ENCODE assay signal across 21 mouse cellular contexts in genomic region chr3:98308606-98309005, GRCm38 (mm10). TPM values are rescaled to one million over a fixed set of nuclear protein-coding genes. Genes with fewer than 3 reads are reported as not detected.
"Had no signal": no experiment of that assay in that cellular context is flagged by ENCODE, and none has a peak within 500 bp of the region (broad histone marks: within the 10 kb centered on the region; RNA-seq: fewer than 3 reads in every experiment).

No protein-coding gene starts in this region.

- H3K36me3 ChIP-seq: lung, embryonic 15.5 days; midbrain, embryonic 13.5 days; neural tube, embryonic 13.5 days had no signal

- ATAC-seq: midbrain, embryonic 13.5 days; midbrain, embryonic 16.5 days had no signal

- DNase-seq: kidney, adult 9 months; kidney, postnatal 14 days; kidney, postnatal 4 days; layer of hippocampus, postnatal 36 days; lung, adult 18-20 months; lung, postnatal 10 days; lung, postnatal 36 days; thymus, adult 18-20 months; thymus, postnatal 36 days had no signal

- H3K9ac ChIP-seq: liver, embryonic 14.5 days; lung, embryonic 15.5 days; midbrain, embryonic 13.5 days; neural tube, embryonic 13.5 days had no signal

- H3K9me3 ChIP-seq: lung, embryonic 15.5 days; midbrain, embryonic 10.5 days; midbrain, embryonic 13.5 days; neural tube, embryonic 13.5 days had no signal

- H3K4me3 ChIP-seq: left cerebral cortex, adult 2 months; lung, embryonic 15.5 days; megakaryocyte, embryonic 14.5 days; midbrain, embryonic 10.5 days; midbrain, embryonic 13.5 days; myocyte; neural tube, embryonic 13.5 days had no signal

- H3K4me2 ChIP-seq: liver, embryonic 11.5 days; lung, embryonic 15.5 days; midbrain, embryonic 13.5 days; neural tube, embryonic 13.5 days had no signal

- H3K27me3 ChIP-seq: lung, embryonic 15.5 days; midbrain, embryonic 13.5 days; neural tube, embryonic 13.5 days had no signal

- H3K27ac ChIP-seq: left cerebral cortex, adult 2 months; liver, embryonic 14.5 days; lung, embryonic 15.5 days; midbrain, embryonic 10.5 days; midbrain, embryonic 13.5 days; neural tube, embryonic 13.5 days had no signal

- H3K4me1 ChIP-seq: lung, embryonic 15.5 days; megakaryocyte, embryonic 14.5 days; midbrain, embryonic 13.5 days; neural tube, embryonic 13.5 days had no signal

RNA-seq across cellular contexts. Expression of gene Hmgcs2, which starts 28.4 kb away (rescaled TPM):
- total RNA-seq: monocyte, adult 5-6 weeks; neutrophil, adult 5-6 weeks had no signal
- polyA plus RNA-seq: myocyte had no signal
